Mouse (Mus musculus) intestine, embryonic 15.5 days (tissue): ENCODE results near the gene Tbxas1. TPM values are rescaled to one million over a fixed set of nuclear protein-coding genes. Genes with fewer than 3 reads are reported as not detected.

ENCODE experiments used
- ATAC-seq: fragments of 200-750 bp; cut with Nextera tagmentation; 2 replicates; pipeline ENCODE4 v1.8.0; 2017; ENCODE audit warnings: moderate TSS enrichment, moderate library complexity
- H3K27ac ChIP-seq: fragments of 300-500 bp; sonication (generic); 2 replicates; pipeline ENCODE4 v1.5.1; 2015; ENCODE audit warnings: mild to moderate bottlenecking, inconsistent platforms
- H3K27me3 ChIP-seq: fragments of 300-500 bp; sonication (generic); replicated peaks from 2 replicates; pipeline ENCODE4 v1.6.1; 2015; ENCODE audit warnings: inconsistent platforms
- H3K36me3 ChIP-seq: fragments of 300-500 bp; sonication (generic); 2 replicates; pipeline ENCODE4 v1.6.1; 2015; ENCODE audit warnings: inconsistent platforms
- H3K4me1 ChIP-seq: fragments of 300-500 bp; sonication (generic); replicated peaks from 2 replicates; pipeline ENCODE4 v1.6.1; 2015; ENCODE audit warnings: inconsistent platforms
- H3K4me2 ChIP-seq: fragments of 300-500 bp; sonication (generic); replicated peaks from 2 replicates; pipeline ENCODE4 v1.6.1; 2015; ENCODE audit warnings: mild to moderate bottlenecking, inconsistent platforms
- H3K4me3 ChIP-seq: fragments of 300-500 bp; sonication (generic); replicated peaks from 2 replicates; pipeline ENCODE4 v1.5.1; 2015; ENCODE audit warnings: inconsistent platforms
- H3K9ac ChIP-seq: fragments of 300-500 bp; sonication (generic); 2 replicates; pipeline ENCODE4 v1.6.1; 2015; ENCODE audit warnings: inconsistent platforms
- H3K9me3 ChIP-seq: fragments of 300-500 bp; sonication (generic); 2 replicates; pipeline ENCODE4 v1.6.1; 2016; ENCODE audit warnings: inconsistent platforms
- WGBS: fragments of 180-500 bp; shearing (Covaris S2); methylation state at CpG from one replicate; pipeline ENCODE4 v1.1.7; 2015; 5-methylcytosine and 5-hydroxymethylcytosine counted together
- polyA plus RNA-seq: library from polyadenylated mRNA; unstranded; fragments of >200 nt; fragmentation: Nextera tagmentation; extraction: Ambion mirVana; gene quantifications from 2 replicates; pipeline ENCODE4 v1.2.1, GENCODE M21; 2015

The Tbxas1 gene
- polyA plus RNA-seq, 1 experiment from 2014 or later = 3.4 TPM

DNA sequence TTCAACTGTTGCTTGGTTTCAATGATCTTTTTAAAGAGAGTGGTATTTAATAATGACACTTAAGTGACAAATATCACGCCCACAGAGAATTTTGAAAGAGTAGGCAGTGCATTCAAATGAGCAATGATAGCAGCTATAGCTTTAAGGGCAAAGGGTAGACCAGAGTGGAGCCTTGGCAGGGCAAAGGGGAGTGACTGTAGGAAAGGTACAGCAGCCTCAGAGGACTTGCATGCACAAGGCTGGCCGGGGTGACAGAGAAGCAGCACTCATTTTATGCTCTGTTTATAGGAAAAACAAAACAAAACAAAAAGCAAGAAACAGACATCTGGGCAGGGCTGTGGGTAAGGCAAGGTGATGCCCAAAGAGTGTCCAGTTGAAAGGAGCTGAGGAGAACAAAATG lies 6.3 kb downstream of the Tbxas1 start:
- Histone ChIP-seq H3K36me3 (no peaks in the 10 kb centered on the region), H3K4me3 (no peak overlapping the region), H3K27ac (peak overlapping the region; percentile 67), H3K4me2 (peak overlapping the region; percentile 38), H3K27me3 (no peaks in the 10 kb centered on the region), H3K4me1 (peaks cover 21% of the 10 kb centered on the region), H3K9ac (no peak overlapping the region), H3K9me3 (no peaks in the 10 kb centered on the region)
- WGBS = 45% methylated on average over 2 of the region's 2 CpGs
- peak; percentile 74 for ATAC-seq

DNA sequence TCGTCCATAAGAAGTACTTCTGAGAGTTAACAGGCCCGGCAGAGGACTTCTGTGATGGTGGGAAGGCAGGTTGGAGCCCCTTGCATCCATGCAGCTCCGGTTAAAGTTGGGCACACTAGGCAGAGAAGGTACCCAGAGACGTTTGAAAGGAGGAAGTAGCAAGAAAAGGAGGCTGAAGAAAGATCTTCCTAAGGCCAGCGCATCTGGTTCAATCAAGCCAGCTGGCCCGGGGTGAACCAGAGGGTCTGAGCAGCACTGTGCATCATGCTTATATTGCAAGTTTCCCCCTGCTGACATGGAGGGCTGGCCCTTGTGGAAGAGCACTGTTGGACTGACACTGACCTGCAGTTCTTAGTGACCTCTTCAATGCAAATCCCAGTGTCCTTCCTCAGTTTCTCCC lies 6.8 kb downstream of the Tbxas1 start:
- H3K4me3 ChIP-seq = no peak overlapping the region
- no peaks in the 10 kb centered on the region for H3K36me3 ChIP-seq
- H3K27ac ChIP-seq = peak overlapping the region; percentile 67
- peaks cover 21% of the 10 kb centered on the region for H3K4me1 ChIP-seq
- H3K27me3 ChIP-seq = no peaks in the 10 kb centered on the region
- 50% methylated on average over 6 of the region's 6 CpGs for WGBS
- peak overlapping the region; percentile 38 for H3K4me2 ChIP-seq
- ATAC-seq = 0 out of 2 replicates have a peak, but pooled peaks have one; percentile 33
- H3K9me3 ChIP-seq = no peaks in the 10 kb centered on the region
- H3K9ac ChIP-seq = no peak overlapping the region

DNA sequence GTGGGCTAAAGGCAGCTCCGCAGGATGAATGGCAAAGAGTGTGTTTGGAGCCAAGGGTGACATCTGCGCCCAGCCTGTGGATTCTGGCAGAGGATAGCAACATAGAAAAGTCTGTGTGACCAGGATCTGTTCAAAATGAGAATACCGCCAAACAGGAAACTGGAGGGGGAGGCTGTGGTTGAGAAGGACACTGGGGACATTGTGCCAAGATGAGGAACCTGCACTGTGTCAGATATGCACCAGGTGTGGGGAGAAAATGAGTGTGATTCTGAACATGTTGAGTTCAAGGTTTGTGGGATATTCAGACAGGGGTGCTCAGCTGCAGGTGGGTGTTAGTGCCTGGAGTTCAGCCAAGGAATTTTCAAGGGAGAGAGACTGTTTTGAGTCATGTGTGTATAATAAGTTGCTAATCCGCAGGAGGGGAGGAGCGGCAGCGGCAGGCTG lies 7.5 kb downstream of the Tbxas1 start:
- peak; percentile 37 for ATAC-seq
- H3K9ac ChIP-seq = no peak overlapping the region
- H3K27ac ChIP-seq = peak overlapping the region; percentile 11; the same call in 1 of the 2 replicates
- H3K4me1 ChIP-seq = peaks cover 19% of the 10 kb centered on the region
- no peaks in the 10 kb centered on the region for H3K9me3 ChIP-seq
- WGBS = 26% methylated on average over 6 of the region's 6 CpGs
- no peaks in the 10 kb centered on the region for H3K36me3 ChIP-seq
- H3K4me3 ChIP-seq = no peak overlapping the region
- no peaks in the 10 kb centered on the region for H3K27me3 ChIP-seq
- H3K4me2 ChIP-seq = no peak overlapping the region

DNA sequence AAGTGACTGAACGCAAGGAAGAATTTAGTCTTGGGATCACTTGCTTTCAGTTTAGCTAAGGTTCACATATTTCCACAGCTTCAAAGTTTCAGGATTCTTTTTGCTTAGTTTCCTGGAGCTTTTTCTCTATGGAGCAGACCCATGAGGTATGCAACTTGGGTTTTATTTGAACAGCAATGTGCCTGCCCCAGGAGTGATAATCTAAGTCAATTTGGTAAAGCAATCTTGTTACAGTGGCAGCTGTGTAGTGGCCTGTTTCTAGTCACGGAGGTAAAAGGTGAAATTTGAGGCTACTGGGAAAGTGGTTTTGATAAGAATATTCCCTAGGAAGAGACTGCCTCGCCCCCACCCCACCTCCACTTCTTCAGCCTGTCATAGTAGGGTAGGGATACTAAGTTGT lies 9.3 kb downstream of the Tbxas1 start:
- no peaks in the 10 kb centered on the region for H3K36me3 ChIP-seq
- H3K4me2 ChIP-seq = no peak overlapping the region
- H3K27ac ChIP-seq = no peak overlapping the region
- H3K27me3 ChIP-seq = no peaks in the 10 kb centered on the region
- ATAC-seq = no peak
- H3K4me3 ChIP-seq = no peak overlapping the region
- H3K4me1 ChIP-seq = peaks cover 19% of the 10 kb centered on the region
- WGBS = 61% methylated on average over 3 of the region's 3 CpGs
- H3K9ac ChIP-seq = no peak overlapping the region
- H3K9me3 ChIP-seq = no peaks in the 10 kb centered on the region

DNA sequence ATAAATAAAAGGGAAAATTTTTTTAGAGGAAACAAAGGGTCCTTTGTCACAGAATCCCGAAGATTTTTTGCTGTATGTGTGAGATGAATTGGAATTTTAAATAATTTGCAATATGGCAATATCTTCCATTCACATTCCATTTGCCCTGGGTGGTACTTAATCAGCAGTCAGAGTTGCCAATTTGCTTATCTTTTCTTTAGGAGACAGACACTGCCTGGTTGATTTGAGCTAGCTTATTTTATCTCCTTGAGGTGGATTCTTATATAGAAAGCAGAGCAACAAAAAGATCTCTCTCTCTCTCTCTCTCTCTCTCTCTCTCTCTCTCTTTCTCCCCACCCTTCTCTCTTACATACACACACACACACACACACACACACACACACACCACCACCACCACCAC lies 9.9 kb downstream of the Tbxas1 start:
- no peaks in the 10 kb centered on the region for H3K36me3 ChIP-seq
- H3K27me3 ChIP-seq = no peaks in the 10 kb centered on the region
- H3K9ac ChIP-seq = no peak overlapping the region
- WGBS = 60% methylated on average over 1 of the region's 1 CpGs
- no peak overlapping the region for H3K27ac ChIP-seq
- H3K9me3 ChIP-seq = no peaks in the 10 kb centered on the region
- peaks cover 19% of the 10 kb centered on the region for H3K4me1 ChIP-seq
- no peak overlapping the region for H3K4me2 ChIP-seq
- H3K4me3 ChIP-seq = no peak overlapping the region
- no peak for ATAC-seq

DNA sequence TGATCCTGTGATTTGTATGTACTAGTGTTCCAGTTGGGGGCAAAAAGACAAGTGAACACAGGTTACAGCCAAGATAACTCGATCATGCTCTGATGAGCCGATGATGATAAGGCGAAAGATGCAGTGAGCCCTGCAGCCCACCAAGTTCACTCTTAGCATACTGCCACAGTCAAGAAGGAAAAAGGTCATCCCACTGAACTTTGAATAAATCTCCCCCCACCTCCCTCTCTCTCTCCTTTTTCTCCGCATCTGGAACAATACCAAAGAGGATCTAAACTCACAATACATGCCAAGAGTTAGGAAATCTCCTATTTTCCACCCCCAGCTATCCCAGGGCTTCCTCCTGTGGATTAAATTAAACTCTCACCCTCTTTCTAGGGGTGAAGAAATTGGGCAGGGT lies 12.2 kb downstream of the Tbxas1 start:
- no peak overlapping the region for H3K4me3 ChIP-seq
- 86% methylated on average over 4 of the region's 4 CpGs for WGBS
- H3K9me3 ChIP-seq = no peaks in the 10 kb centered on the region
- H3K27ac ChIP-seq = no peak overlapping the region
- ATAC-seq = no peak
- no peak overlapping the region for H3K9ac ChIP-seq
- peaks cover 14% of the 10 kb centered on the region for H3K4me1 ChIP-seq
- no peaks in the 10 kb centered on the region for H3K36me3 ChIP-seq
- H3K27me3 ChIP-seq = no peaks in the 10 kb centered on the region
- H3K4me2 ChIP-seq = no peak overlapping the region

DNA sequence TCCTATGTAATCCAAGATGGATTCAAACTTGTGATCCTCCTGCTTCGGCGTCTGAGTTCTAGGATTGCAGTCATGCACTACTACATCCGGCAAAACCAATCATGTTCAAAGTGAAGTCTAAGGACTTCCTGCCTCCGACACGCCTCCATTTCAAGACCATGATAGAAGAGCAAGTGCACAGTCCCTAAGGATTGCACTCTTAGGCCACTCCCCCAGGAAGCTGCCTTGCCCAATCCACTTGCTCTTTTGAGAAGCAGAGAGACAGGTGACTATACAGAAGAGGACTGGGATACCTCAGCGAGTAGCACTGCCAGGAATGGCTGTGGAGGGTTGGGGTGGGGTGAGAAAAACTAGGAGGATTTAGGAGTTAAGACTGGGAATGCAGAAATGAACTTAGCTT lies 14.0 kb downstream of the Tbxas1 start:
- H3K36me3 ChIP-seq = no peaks in the 10 kb centered on the region
- no peak overlapping the region for H3K27ac ChIP-seq
- no peak for ATAC-seq
- H3K9ac ChIP-seq = no peak overlapping the region
- no peak overlapping the region for H3K4me2 ChIP-seq
- H3K9me3 ChIP-seq = no peaks in the 10 kb centered on the region
- H3K4me3 ChIP-seq = no peak overlapping the region
- H3K4me1 ChIP-seq = no peaks in the 10 kb centered on the region
- WGBS = 72% methylated on average over 6 of the region's 6 CpGs
- no peaks in the 10 kb centered on the region for H3K27me3 ChIP-seq

DNA sequence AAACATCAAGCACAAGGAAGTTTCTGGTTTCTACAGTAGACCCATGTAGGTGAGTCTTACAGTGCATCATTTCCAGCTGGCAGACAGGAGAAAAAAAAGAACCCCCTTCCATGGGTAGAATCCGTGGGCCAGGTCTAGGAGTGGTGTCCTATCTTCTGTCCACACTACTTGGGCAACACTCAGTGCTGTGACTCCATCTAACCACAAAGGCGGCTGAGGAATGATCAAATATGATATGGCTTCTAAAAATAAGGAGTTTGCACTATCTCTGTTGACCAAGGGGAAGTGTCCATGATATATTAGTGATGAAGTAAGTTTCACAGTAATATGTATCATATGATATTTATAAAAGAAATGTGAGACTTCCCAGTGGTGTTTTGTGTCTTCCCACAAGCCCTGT lies 16.8 kb downstream of the Tbxas1 start:
- Histone ChIP-seq H3K4me3 (no peak overlapping the region), H3K9me3 (no peaks in the 10 kb centered on the region), H3K4me1 (0 out of 2 replicates have a peak, but pooled peaks cover 1% of the 10 kb centered on the region), H3K36me3 (no peaks in the 10 kb centered on the region), H3K9ac (no peak overlapping the region), H3K4me2 (no peak overlapping the region), H3K27ac (no peak overlapping the region), H3K27me3 (no peaks in the 10 kb centered on the region)
- WGBS = 72% methylated on average over 2 of the region's 2 CpGs
- no peak for ATAC-seq

DNA sequence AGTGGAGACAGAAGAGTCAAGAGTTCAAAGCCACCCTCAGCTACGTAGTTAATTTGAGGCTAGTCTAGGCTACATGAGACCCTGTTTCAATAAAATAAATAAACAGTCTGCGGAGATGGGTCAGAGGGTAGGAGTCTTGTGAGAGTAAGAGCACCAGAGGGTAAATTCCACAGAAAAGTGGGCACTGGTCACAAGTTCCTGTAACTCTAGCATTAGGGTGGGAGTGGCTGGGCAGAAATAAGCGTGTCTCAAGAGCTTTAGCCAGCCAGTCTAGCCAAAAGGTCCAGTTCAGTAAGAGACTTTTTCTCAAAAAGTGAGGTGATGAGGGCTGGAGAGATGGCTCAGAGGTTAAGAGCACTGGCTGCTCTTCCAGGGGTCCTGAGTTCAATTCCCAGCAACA lies 18.4 kb downstream of the Tbxas1 start:
- Histone ChIP-seq H3K36me3 (no peaks in the 10 kb centered on the region), H3K9me3 (no peaks in the 10 kb centered on the region), H3K27me3 (no peaks in the 10 kb centered on the region), H3K4me1 (0 out of 2 replicates have a peak, but pooled peaks cover 7% of the 10 kb centered on the region), H3K9ac (no peak overlapping the region), H3K27ac (no peak overlapping the region), H3K4me3 (no peak overlapping the region), H3K4me2 (no peak overlapping the region)
- 65% methylated on average over 3 of the region's 3 CpGs for WGBS
- ATAC-seq = no peak

DNA sequence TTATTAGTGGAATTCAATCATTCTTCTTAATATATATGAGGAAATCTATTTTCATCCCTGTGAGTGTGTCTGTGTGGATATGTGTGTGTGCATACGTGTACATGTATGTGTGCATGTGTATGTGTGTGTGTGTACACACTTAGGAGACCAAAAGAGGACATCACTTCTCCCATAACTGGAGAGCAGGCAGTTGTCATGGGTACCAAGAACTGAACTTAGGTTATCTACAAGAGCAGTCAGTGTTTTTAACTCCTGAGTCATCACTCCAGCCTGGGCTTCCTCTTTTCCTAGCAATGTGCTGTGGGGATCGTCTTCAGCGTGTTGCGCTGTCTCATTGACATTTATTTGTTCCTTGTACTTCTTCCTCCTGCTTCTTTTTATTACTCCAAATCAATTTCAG lies 24.9 kb downstream of the Tbxas1 start:
- H3K4me3 ChIP-seq = no peak overlapping the region
- 78% methylated on average over 4 of the region's 4 CpGs for WGBS
- no peaks in the 10 kb centered on the region for H3K9me3 ChIP-seq
- H3K36me3 ChIP-seq = no peaks in the 10 kb centered on the region
- no peaks in the 10 kb centered on the region for H3K27me3 ChIP-seq
- peaks cover 9% of the 10 kb centered on the region; the same call in 1 of the 2 replicates for H3K4me1 ChIP-seq
- no peak overlapping the region for H3K9ac ChIP-seq
- ATAC-seq = peak; percentile 62
- peak overlapping the region; percentile 38; the same call in 1 of the 2 replicates for H3K27ac ChIP-seq
- H3K4me2 ChIP-seq = 0 out of 2 replicates have a peak overlapping the region, but pooled peaks have one; percentile 13

DNA sequence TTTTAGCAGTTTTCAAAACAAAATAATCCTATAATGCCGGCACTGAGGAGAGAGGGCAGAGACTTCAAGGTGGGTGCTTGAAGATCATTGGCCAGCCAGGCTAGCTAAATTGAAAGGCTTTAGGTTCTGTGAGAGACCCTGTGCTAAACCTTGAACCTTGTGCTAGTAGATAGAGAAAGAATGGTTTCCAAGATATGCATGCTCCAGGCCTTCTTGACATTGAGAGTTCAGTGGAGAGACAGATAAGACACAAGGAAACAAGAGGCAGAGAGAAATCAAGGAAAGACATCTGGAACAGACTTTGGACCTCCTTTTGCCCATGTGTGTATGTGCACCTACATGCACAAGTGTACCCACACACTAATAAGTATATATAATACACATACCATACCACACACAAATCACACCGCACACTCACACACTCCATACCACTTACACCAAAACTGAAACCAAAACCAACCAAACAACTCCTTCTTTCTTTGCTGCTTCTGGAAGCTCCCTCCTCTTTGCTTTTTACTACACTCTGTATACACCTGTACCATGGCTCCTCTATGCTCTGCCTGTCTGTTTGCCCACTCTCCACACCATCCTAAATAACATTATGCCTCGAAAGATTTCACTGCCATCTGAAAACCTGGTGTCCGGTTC lies 25.4 kb downstream of the Tbxas1 start:
- H3K4me1 ChIP-seq = peaks cover 9% of the 10 kb centered on the region; the same call in 1 of the 2 replicates
- peak; percentile 88 for ATAC-seq
- no peaks in the 10 kb centered on the region for H3K36me3 ChIP-seq
- 0 out of 2 replicates have a peak overlapping the region, but pooled peaks have one; percentile 13 for H3K4me2 ChIP-seq
- H3K9me3 ChIP-seq = no peaks in the 10 kb centered on the region
- WGBS = 79% methylated on average over 4 of the region's 4 CpGs
- H3K27ac ChIP-seq = peak overlapping the region; percentile 38
- no peaks in the 10 kb centered on the region for H3K27me3 ChIP-seq
- H3K4me3 ChIP-seq = no peak overlapping the region
- H3K9ac ChIP-seq = no peak overlapping the region

DNA sequence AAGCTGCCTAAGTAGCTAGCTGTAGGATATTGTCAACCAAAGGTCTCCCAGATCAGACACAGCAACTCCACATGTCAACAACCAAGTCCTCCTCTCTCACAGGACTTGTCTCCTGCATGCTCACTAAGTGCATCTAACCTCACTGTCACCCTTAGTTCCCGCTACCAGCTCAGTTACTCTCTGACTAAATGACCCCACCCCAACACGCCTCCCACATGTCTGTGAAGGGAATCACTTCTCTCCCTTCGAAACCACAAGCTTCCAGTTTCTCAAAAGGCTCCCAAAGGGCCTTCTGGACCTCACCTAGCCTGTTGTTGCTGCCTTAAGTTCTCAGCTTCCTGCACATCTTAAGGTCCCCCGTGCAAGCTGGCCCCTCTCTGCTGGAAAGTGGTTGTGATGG lies 25.9 kb downstream of the Tbxas1 start:
- 79% methylated on average over 4 of the region's 4 CpGs for WGBS
- H3K4me2 ChIP-seq = no peak overlapping the region
- H3K9me3 ChIP-seq = no peaks in the 10 kb centered on the region
- H3K4me3 ChIP-seq = no peak overlapping the region
- no peaks in the 10 kb centered on the region for H3K27me3 ChIP-seq
- H3K4me1 ChIP-seq = peaks cover 9% of the 10 kb centered on the region; the same call in 1 of the 2 replicates
- no peak for ATAC-seq
- H3K27ac ChIP-seq = peak overlapping the region; percentile 38
- H3K9ac ChIP-seq = no peak overlapping the region
- no peaks in the 10 kb centered on the region for H3K36me3 ChIP-seq

DNA sequence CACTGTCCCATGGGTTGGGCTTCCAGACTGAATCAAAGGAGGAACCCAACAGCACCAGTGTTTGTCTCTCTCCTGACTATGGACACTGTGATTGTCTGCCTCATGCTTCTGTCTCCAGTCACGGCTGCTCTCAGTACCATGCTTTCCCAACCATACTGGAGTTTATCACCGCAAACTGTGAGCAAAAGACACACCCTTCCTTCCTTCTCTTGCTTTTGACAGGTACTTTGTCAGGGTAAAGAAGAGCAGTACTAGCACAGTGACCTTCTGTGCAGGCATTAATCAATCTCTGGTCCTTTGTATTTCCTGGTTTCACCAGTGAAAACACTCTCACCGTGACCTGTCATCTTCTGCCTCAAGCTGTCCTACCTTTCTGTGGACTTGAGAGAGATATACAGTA lies 26.4 kb downstream of the Tbxas1 start:
- H3K9ac ChIP-seq = no peak overlapping the region
- no peak for ATAC-seq
- no peaks in the 10 kb centered on the region for H3K9me3 ChIP-seq
- 32% methylated on average over 3 of the region's 3 CpGs for WGBS
- H3K27ac ChIP-seq = no peak overlapping the region
- no peaks in the 10 kb centered on the region for H3K36me3 ChIP-seq
- H3K27me3 ChIP-seq = no peaks in the 10 kb centered on the region
- peaks cover 9% of the 10 kb centered on the region; the same call in 1 of the 2 replicates for H3K4me1 ChIP-seq
- H3K4me2 ChIP-seq = no peak overlapping the region
- H3K4me3 ChIP-seq = no peak overlapping the region
